Mouse (Mus musculus) C2C12 (cell line): ENCODE data around the gene Fyn. TPM values are rescaled to one million over a fixed set of nuclear protein-coding genes. Genes with fewer than 3 reads are reported as not detected.

ENCODE experiments used
- H3K27me3 ChIP-seq: one replicate; pipeline ENCODE4 v1.6.1; 2011; ENCODE audit not compliant: control insufficient read depth, insufficient read depth, insufficient read length
- H3K36me3 ChIP-seq: one replicate; pipeline ENCODE4 v1.6.1; 2011; ENCODE audit not compliant: control insufficient read depth, insufficient read depth
- H3K4me3 ChIP-seq: one replicate; pipeline ENCODE4 v1.5.1; 2011; ENCODE audit warnings: mild to moderate bottlenecking, control low read depth; ENCODE audit not compliant: poor library complexity, insufficient read depth, severe bottlenecking
- H3K79me2 ChIP-seq: one replicate; pipeline ENCODE4 v1.6.1; 2011; ENCODE audit not compliant: control insufficient read depth, insufficient read depth
- H3K79me3 ChIP-seq: one replicate; pipeline ENCODE4 v1.6.1; 2011; ENCODE audit warnings: low read depth, control low read depth
- H3ac ChIP-seq: one replicate; pipeline ENCODE3; 2011; ENCODE audit warnings: low read depth; ENCODE audit not compliant: control insufficient read depth, insufficient read length
- CEBPB ChIP-seq: IDR thresholded peaks from one replicate; pipeline ENCODE4 v1.6.1; 2011; ENCODE audit warnings: low read depth, mild to moderate bottlenecking, control low read depth, moderate library complexity
- CTCF ChIP-seq: IDR thresholded peaks from one replicate; pipeline ENCODE4 v1.5.1; 2011; ENCODE audit not compliant: control insufficient read depth, insufficient read depth, insufficient read length
- FOSL1 ChIP-seq: IDR thresholded peaks from one replicate; pipeline ENCODE4 v1.8.0; 2011; ENCODE audit warnings: mild to moderate bottlenecking, low read length; ENCODE audit not compliant: poor library complexity, insufficient read depth, severe bottlenecking
- MAX ChIP-seq: IDR thresholded peaks from one replicate; pipeline ENCODE4 v1.6.1; 2011; ENCODE audit warnings: mild to moderate bottlenecking, control low read depth
- MYOD1 ChIP-seq: IDR thresholded peaks from one replicate; pipeline ENCODE4 v1.6.1; 2011; ENCODE audit warnings: low read depth; ENCODE audit not compliant: control insufficient read depth, insufficient read length
- MYOG ChIP-seq: IDR thresholded peaks from one replicate; pipeline ENCODE4 v1.6.1; 2011; ENCODE audit not compliant: control insufficient read depth, insufficient read length; ENCODE audit errors: extremely low read depth
- USF1 ChIP-seq: IDR thresholded peaks from one replicate; pipeline ENCODE4 v1.6.1; 2011; ENCODE audit warnings: low read depth, mild to moderate bottlenecking, control low read depth, moderate library complexity
- polyA plus RNA-seq: library from polyadenylated mRNA; unstranded; fragments of >200 nt; fragmentation: generic; extraction: Trizol; gene quantifications from one replicate; pipeline ENCODE4 v1.2.1, GENCODE M21; 2012; ENCODE audit warnings: missing spikeins

The Fyn gene
- polyA plus RNA-seq, 1 experiment, result 16.1 TPM

DNA sequence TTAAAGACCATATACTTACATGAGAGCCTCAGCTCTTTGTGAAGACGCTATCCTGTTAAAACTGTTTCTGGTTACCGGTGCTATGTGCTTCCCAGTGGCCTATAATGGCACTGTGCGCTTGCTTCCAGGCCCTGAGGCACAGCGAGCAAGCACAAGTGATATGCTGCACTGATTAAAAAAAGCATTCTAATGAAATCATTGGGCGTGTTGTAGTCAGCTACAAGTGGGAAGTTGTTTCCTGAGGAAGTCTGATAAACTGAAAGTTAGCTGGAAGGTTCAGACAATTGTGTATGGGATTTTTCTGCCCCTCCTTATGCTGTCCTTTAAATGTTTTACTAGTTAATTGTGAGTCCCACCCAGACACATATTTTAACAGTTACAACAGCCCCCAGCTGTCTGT is 49.0 kb downstream of the Fyn start:
- TF ChIP-seq USF1, result no peak
- TF ChIP-seq FOSL1, result no peak
- TF ChIP-seq MYOD1, result no peak
- no peak for TF ChIP-seq CTCF
- TF ChIP-seq MAX, result no peak
- TF ChIP-seq CEBPB, result no peak
- no peak for TF ChIP-seq MYOG
- Histone ChIP-seq H3K79me2 (peaks cover 20% of the 10 kb centered on the region), H3K27me3 (no peaks in the 10 kb centered on the region), H3K79me3 (peaks cover 3% of the 10 kb centered on the region), H3K36me3 (no peaks in the 10 kb centered on the region), H3ac (no peak overlapping the region), H3K4me3 (no peak overlapping the region)

- Histone ChIP-seq H3K79me3 (peaks cover 3% of the 10 kb centered on the region), H3ac (no peak overlapping the region), H3K79me2 (peaks cover 19% of the 10 kb centered on the region), H3K4me3 (no peak overlapping the region), H3K27me3 (no peaks in the 10 kb centered on the region), H3K36me3 (no peaks in the 10 kb centered on the region)
- TF ChIP-seq CTCF (no peak), USF1 (no peak), CEBPB (no peak), FOSL1 (no peak), MYOD1 (no peak), MAX (no peak), MYOG (no peak)
Measured at GRCm38 (mm10) chr10:39418395-39418794, 49.7 kb downstream of the Fyn start.

DNA sequence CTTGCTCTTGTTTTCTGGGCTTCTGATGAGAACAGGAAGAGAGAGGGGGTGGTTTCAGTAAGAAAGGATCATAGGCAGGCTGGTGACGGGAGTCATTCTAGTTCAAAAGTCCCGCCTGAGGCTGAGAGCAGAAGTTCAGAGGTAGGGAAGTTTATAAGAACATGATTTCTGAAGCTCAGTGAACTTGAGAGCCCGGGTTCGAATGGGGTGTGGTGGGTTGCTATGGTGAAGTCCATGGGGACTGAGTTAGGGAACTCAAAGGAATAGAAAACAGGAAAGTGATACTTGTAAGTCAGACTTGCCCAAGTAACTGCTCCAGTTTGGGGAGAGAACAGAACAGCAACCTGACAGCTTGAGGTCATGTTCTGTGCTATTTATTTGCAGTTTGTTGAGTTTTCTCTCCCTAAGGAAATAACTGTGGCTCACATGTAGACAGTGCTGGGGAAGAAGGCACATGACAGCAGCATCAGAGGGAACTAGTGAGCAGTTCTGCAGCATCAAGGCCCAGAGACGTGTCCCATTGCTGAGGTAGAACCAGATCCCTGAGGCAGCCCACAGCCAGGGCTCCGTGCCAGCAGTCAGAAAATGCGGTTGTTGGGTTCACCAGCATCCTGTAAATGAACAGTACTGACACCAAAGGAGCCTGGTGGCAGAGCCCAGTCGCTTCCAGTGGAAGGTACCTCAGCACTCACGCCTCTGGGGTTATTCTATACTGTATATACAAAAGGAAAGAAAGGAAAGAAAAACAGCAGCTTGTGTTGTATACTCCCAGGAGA is 52.4 kb downstream of the Fyn start:
- H3ac ChIP-seq, result no peak overlapping the region
- no peaks in the 10 kb centered on the region for H3K27me3 ChIP-seq
- H3K36me3 ChIP-seq, result no peaks in the 10 kb centered on the region
- TF ChIP-seq FOSL1 (no peak), CTCF (no peak), CEBPB (no peak)
- H3K4me3 ChIP-seq, result no peak overlapping the region
- peaks cover 9% of the 10 kb centered on the region for H3K79me2 ChIP-seq
- no peaks in the 10 kb centered on the region for H3K79me3 ChIP-seq

- H3K36me3 ChIP-seq, result no peaks in the 10 kb centered on the region
- no peaks in the 10 kb centered on the region for H3K79me3 ChIP-seq
- no peak overlapping the region for H3ac ChIP-seq
- TF ChIP-seq MAX, result no peak
- TF ChIP-seq MYOD1, result no peak
- TF ChIP-seq FOSL1, result no peak
- no peak for TF ChIP-seq USF1
- TF ChIP-seq CEBPB, result no peak
- peaks cover 2% of the 10 kb centered on the region for H3K79me2 ChIP-seq
- H3K27me3 ChIP-seq, result no peaks in the 10 kb centered on the region
- H3K4me3 ChIP-seq, result no peak overlapping the region
Measured at GRCm38 (mm10) chr10:39421772-39422171, 53.1 kb downstream of the Fyn start.

DNA sequence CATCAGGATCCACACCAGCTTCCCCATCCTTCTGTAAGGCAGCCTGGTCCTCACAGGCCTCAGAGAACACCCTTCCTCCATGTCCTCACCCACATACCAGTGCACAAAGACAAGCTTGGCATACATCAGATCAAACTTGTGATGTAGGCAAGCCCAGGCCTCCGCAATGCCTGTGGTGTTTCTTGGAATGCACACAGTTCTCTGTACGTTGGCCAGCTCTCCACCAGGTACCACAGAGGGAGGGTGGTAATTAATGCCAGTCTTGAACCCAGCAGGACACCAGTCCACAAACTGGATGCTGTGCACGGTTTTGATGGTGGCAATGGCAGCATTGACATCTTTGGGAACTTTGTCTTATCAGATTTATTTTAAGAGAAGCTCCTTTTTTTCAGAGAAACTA is 56.0 kb downstream of the Fyn start:
- Histone ChIP-seq H3K4me3 (no peak overlapping the region), H3K79me3 (no peaks in the 10 kb centered on the region), H3K79me2 (no peaks in the 10 kb centered on the region), H3K36me3 (no peaks in the 10 kb centered on the region), H3ac (no peak overlapping the region), H3K27me3 (no peaks in the 10 kb centered on the region)
- TF ChIP-seq CTCF, result no peak
- no peak for TF ChIP-seq FOSL1
- no peak for TF ChIP-seq MYOG

GRCm38 (mm10) chr10:39426033-39426432 is 57.4 kb downstream of the Fyn start:
- Histone ChIP-seq H3ac (no peak overlapping the region), H3K36me3 (no peaks in the 10 kb centered on the region), H3K79me3 (no peaks in the 10 kb centered on the region), H3K4me3 (no peak overlapping the region), H3K27me3 (no peaks in the 10 kb centered on the region), H3K79me2 (no peaks in the 10 kb centered on the region)
- TF ChIP-seq MAX (no peak), MYOG (no peak), USF1 (no peak), CTCF (no peak), CEBPB (no peak), MYOD1 (no peak), FOSL1 (no peak)
